3 mouse cellular contexts compared by ENCODE assay signal in the genomic region with DNA sequence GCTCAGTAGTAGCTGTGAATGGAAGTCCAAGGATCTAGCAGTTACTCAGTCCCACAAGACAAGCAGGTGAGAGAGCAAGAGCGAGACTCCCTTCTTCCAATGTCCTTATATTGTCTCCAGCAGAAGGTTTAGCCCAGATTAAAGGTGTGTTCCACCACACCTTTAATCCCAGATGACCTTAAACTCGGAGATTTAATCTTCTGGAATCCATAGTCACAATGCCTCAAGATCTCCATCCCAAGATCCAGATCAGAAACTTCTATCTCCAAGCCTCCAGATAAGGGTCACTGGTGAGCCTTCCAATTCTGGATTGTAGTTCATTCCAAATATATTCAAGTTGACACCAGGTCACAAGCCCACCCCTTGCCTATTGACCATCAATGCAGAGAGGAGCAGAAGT. TPM values are rescaled to one million over a fixed set of nuclear protein-coding genes. Genes with fewer than 3 reads are reported as not detected.
"Had no signal": no experiment of that assay in that cellular context is flagged by ENCODE, and none has a peak within 500 bp of the region (broad histone marks: within the 10 kb centered on the region; RNA-seq: fewer than 3 reads in every experiment).

A gene (minus strand): TSS at position 101 of the 400 bp plus-strand sequence.

RNA-seq across cellular contexts. Expression of the gene that starts here (rescaled TPM):
- total RNA-seq: common myeloid progenitor, adult 5-6 weeks; granulocyte monocyte progenitor cell, adult 5-6 weeks had no signal
- polyA plus RNA-seq: erythroblast, embryonic 14.5 days had no signal
